Mouse (Mus musculus): Measurements from ENCODE around the gene Sh3rf1. TPM values are rescaled to one million over a fixed set of nuclear protein-coding genes. Genes with fewer than 3 reads are reported as not detected.

Gene Sh3rf1
- polyA plus RNA-seq, 1 experiment from 2014 or later = 8.4 TPM

DNA sequence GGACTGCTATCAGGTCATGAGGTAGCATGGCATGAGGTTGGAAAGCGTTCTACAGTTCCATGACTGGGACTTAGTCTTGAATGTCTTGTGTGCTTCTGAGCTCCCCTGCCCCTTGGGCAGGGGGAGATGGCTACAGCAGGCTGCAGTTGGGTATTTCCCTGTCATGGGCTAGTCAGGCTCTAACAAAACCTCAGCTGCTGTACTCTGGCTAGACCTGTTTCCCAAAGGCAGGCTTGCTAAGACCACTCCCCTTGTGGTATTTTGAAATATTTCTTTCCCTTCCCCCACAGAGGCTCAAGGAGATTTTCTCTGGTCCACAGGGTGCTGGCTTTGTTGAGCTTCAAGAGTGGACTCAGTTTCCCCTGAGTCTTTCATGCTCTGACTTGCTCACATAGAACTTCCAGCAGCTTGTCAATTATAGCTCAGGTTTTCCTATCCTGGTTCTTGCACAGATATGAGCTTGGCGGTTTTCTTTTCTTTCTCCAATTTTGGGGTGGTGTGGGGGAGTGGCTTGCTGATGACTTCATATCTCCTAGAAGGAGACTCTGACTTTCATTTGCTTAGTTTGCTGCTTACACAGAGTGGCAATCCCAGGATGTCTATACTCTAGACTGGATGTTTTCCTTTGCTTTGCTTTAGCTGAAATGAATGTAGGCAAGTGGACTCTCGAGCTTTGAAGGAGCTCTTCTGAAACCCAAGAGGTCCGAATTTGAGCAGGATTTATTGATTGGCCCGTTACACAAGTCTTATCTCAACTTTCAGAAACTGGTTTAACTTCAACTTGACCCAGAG, 20.4 kb upstream of the Sh3rf1 start:
- DNase-seq (ENCODE audit: low spot score) = no peak
- Histone ChIP-seq H3K27ac (no peak overlapping the region), H3K4me3 (no peak overlapping the region), H3K9me3 (no peaks in the 10 kb centered on the region), H3K36me3 (no peaks in the 10 kb centered on the region), H3K4me1 (0 out of 2 replicates have a peak, but pooled peaks cover 6% of the 10 kb centered on the region), H3K27me3 (ENCODE audit: insufficient read depth, poor library complexity, severe bottlenecking) (no peaks in the 10 kb centered on the region)
- 69% methylated on average over 5 of the region's 5 CpGs for WGBS

DNA sequence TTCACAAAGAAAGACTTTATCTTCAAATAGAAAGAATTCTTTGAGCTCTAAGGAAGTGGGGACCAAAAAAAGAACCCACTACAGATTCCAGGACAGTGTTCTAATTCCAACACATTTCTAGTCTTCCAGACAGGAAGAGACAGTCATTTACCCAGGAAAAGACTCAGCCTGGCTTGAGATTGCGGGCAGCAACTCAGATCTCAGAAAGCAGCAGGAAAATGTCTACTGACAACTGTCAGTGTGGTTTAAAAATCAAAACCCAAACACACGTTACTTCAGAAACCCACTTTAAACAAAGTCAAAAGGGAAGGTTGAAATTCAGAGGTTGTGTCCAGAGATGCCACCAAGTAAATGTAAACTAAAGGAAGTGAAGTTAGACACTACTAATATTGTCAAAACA, 16.8 kb upstream of the Sh3rf1 start:
- no peak overlapping the region for H3K4me3 ChIP-seq
- H3K36me3 ChIP-seq = no peaks in the 10 kb centered on the region
- H3K27me3 ChIP-seq (ENCODE audit: insufficient read depth, poor library complexity, severe bottlenecking) = no peaks in the 10 kb centered on the region
- 37% methylated on average over 2 of the region's 2 CpGs for WGBS
- H3K9me3 ChIP-seq = no peaks in the 10 kb centered on the region
- DNase-seq (ENCODE audit: low spot score) = no peak
- H3K4me1 ChIP-seq = no peaks in the 10 kb centered on the region
- no peak overlapping the region for H3K27ac ChIP-seq

DNA sequence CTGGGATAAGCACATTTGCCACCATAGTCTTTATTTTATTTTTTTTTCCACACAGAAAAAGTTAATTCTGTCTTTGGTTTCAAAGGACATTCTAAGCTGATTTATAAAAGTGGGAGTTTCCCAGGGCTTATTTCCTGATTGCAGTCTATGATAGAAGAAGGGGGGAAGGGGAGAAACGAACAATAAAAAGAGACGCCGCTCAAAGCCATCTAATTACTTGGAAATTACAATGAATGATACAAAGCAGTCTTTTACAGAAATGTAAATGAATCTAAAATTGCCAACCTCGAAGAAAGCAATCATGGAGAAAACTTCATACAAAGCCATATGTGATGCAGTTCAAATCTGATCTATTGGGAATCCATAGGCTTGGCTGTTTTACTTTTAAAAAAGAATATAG, 16.0 kb upstream of the Sh3rf1 start:
- WGBS = 86% methylated on average over 4 of the region's 4 CpGs
- H3K9me3 ChIP-seq = no peaks in the 10 kb centered on the region
- H3K36me3 ChIP-seq = no peaks in the 10 kb centered on the region
- no peaks in the 10 kb centered on the region for H3K4me1 ChIP-seq
- H3K27ac ChIP-seq = no peak overlapping the region
- DNase-seq (ENCODE audit: low spot score) = no peak
- H3K4me3 ChIP-seq = no peak overlapping the region
- H3K27me3 ChIP-seq (ENCODE audit: insufficient read depth, poor library complexity, severe bottlenecking) = no peaks in the 10 kb centered on the region

DNA sequence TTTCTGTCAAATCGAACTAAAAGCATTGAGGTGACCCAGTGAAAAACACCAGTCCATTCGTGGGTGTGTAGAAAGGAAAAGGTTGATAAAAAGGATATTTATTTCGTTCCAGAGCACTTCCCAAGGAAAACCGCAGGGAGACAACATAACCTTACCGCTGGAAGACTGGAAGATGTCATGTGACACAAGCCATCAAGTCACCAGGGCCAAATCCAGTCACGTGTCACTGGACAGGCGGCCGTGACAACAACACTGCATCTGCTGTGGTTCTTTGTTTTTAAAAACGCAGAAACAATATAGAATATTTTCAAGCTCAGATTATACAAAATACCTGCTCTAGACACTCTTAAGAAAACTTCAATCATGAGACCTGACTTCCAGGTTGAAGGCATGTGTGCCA, 15.0 kb upstream of the Sh3rf1 start:
- Histone ChIP-seq H3K27ac (no peak overlapping the region), H3K4me3 (no peak overlapping the region), H3K27me3 (ENCODE audit: insufficient read depth, poor library complexity, severe bottlenecking) (no peaks in the 10 kb centered on the region), H3K4me1 (no peaks in the 10 kb centered on the region), H3K9me3 (no peaks in the 10 kb centered on the region), H3K36me3 (no peaks in the 10 kb centered on the region)
- DNase-seq (ENCODE audit: low spot score) = no peak
- WGBS = 71% methylated on average over 9 of the region's 9 CpGs

DNA sequence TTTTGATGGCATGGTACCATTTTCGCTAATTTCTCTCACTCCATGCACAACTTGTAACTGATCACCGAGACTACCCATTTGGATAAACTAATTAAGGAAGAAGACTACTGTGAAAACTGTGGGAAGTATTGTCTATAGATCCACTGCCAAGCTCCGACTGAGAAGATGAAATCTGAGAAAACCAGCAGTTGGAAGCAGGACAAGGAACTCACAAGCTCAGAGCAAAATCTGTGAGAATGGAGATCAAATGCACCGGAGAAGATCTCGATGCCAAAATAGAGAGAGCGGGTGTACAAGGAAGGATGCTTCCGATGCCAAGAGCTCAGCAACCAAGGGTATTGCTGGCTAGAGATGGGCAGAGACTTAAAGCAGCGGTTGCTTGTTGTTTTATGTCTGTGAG, 12.8 kb upstream of the Sh3rf1 start:
- no peak overlapping the region for H3K27ac ChIP-seq
- DNase-seq (ENCODE audit: low spot score) = no peak
- H3K9me3 ChIP-seq = no peaks in the 10 kb centered on the region
- H3K4me3 ChIP-seq = no peak overlapping the region
- H3K4me1 ChIP-seq = no peaks in the 10 kb centered on the region
- no peaks in the 10 kb centered on the region for H3K27me3 ChIP-seq (ENCODE audit: insufficient read depth, poor library complexity, severe bottlenecking)
- 85% methylated on average over 8 of the region's 8 CpGs for WGBS
- no peaks in the 10 kb centered on the region for H3K36me3 ChIP-seq

DNA sequence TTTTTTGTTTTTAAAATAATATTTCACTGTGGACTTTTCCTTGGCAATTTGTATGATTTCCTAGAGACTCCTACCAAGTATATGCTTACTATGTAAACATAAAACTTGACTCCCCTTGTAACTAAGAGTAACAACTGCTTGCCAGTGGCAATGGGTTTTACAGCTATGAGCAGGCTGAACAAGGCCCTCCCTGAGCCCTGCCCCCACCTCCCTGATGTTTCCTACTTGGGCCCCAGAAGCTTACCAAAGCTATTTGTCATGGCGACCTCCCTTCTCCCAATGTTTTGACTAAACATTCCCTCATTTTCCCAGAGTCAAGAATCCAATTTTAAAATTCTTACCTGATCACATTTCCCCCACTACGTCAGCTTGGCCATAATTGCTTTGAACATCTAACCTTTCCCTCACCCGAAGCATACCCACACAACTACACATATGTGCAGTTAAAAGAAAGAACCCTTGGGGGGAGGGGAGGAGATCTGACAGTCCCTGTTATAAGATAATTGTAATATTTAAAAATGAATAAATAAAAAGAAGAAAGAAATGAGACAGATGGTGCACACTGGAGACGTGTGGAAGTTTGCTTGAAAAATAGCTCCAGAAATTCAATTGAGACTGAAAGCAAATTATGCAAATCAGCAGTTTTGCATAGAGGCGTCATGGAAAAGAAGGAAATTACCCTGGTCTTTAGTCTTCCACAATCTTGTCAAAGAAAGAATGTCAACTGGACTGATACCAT, 8.4 kb upstream of the Sh3rf1 start:
- WGBS = 72% methylated on average over 5 of the region's 5 CpGs

DNA sequence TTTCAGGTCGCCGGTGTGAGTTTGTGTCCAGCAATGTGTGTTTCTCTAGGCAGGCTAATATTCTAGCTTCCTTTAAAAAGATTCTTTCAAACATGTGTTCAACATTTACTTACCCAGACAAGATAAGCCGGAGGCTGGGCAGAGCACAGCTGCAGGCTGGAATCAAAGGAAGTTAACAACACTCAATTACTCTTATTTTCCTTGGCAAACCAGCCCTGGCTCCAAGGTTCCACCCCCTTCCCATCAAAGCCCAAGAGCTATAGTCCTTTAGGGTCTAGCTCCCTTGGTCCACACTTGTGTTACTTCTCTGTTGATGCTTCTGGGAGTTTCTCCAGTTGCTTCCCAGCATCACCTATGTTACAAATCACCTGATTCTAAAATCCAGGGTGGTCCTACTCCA, 6.7 kb upstream of the Sh3rf1 start:
- 64% methylated on average over 3 of the region's 3 CpGs for WGBS
- H3K36me3 ChIP-seq = no peaks in the 10 kb centered on the region
- no peak overlapping the region for H3K4me3 ChIP-seq
- no peak overlapping the region for H3K27ac ChIP-seq
- H3K4me1 ChIP-seq = peaks cover 8% of the 10 kb centered on the region
- peak; percentile 71 for DNase-seq (ENCODE audit: low spot score)
- no peaks in the 10 kb centered on the region for H3K27me3 ChIP-seq (ENCODE audit: insufficient read depth, poor library complexity, severe bottlenecking)
- H3K9me3 ChIP-seq = no peaks in the 10 kb centered on the region

More for the DNA sequence above, 8.4 kb upstream of the Sh3rf1 start:
- no peaks in the 10 kb centered on the region for H3K27me3 ChIP-seq (ENCODE audit: insufficient read depth, poor library complexity, severe bottlenecking)
- no peak overlapping the region for H3K27ac ChIP-seq
- H3K9me3 ChIP-seq = no peaks in the 10 kb centered on the region
- H3K4me1 ChIP-seq = peaks cover 8% of the 10 kb centered on the region
- no peak overlapping the region for H3K4me3 ChIP-seq
- H3K36me3 ChIP-seq = no peaks in the 10 kb centered on the region
- no peak for DNase-seq (ENCODE audit: low spot score)

DNA sequence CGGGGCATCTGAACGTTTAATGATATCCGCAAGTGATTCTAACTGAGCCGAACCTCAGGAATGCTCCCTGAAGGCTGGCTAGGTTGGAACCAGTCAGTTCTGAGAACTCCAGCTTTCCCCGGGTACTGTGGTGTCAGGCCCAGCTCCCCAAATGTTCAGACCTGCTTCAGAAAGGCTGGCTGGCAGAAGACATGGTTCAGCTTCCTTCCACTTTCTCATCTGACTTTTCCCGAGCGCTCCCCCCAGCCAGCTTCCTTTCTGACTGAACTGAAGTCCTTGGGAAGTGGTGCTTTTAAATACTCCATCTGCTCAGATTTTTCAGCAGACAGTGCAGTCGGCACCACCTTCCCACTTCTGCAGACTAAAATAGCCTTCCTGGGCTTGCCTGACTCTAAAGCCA, 6.2 kb upstream of the Sh3rf1 start:
- H3K36me3 ChIP-seq = no peaks in the 10 kb centered on the region
- H3K27me3 ChIP-seq (ENCODE audit: insufficient read depth, poor library complexity, severe bottlenecking) = no peaks in the 10 kb centered on the region
- WGBS = 66% methylated on average over 8 of the region's 8 CpGs
- H3K27ac ChIP-seq = no peak overlapping the region
- H3K4me3 ChIP-seq = no peak overlapping the region
- peak; percentile 73 for DNase-seq (ENCODE audit: low spot score)
- no peaks in the 10 kb centered on the region for H3K9me3 ChIP-seq
- peaks cover 8% of the 10 kb centered on the region for H3K4me1 ChIP-seq

DNA sequence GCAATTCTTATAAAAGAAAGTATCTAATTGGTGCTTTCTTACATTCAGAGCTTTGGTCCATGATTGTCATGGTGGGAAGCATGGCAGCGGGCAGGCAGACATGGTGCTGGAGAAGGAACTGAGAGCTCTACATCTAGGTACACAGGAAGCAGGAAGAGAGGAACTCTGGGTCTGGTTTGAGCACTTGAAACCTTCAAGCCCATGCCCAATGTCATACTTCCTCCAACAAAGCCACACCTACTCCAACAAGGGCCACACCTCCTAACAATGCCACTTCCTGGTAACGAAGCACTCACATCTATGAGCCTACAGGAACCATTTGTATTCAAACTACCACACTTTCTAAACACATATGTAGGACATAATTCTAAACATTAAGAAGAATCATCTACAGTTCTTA, 5.2 kb upstream of the Sh3rf1 start:
- no peak for DNase-seq (ENCODE audit: low spot score)
- Histone ChIP-seq H3K36me3 (no peaks in the 10 kb centered on the region), H3K9me3 (no peaks in the 10 kb centered on the region), H3K27me3 (ENCODE audit: insufficient read depth, poor library complexity, severe bottlenecking) (no peaks in the 10 kb centered on the region), H3K27ac (no peak overlapping the region), H3K4me1 (peaks cover 8% of the 10 kb centered on the region), H3K4me3 (no peak overlapping the region)
- WGBS = 91% methylated on average over 2 of the region's 2 CpGs

DNA sequence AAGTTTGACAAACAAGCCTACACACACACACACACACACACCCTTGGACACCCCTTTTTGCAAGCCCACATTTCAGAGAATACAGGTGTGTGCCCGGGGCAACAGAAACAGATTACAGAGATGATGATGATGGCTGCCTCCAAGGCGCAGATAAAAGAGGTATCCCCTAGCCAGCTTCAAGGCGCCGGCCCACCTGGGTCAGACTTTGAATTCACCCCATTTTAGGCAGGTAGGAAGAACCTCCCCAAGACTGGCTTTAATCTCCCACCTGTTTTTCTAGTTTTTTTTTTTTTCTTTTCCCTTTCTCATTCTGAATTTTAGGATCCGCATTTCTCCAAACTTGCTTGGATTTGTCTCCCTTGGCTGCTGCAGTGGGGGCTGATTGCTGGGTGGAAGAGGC, 389 bp upstream of the Sh3rf1 start:
- H3K36me3 ChIP-seq = no peaks in the 10 kb centered on the region
- peak overlapping the region; percentile 90 for H3K4me3 ChIP-seq
- 18% methylated on average over 5 of the region's 5 CpGs for WGBS
- H3K9me3 ChIP-seq = no peaks in the 10 kb centered on the region
- H3K4me1 ChIP-seq = peaks cover 22% of the 10 kb centered on the region
- peak overlapping the region; percentile 96 for H3K27ac ChIP-seq
- H3K27me3 ChIP-seq (ENCODE audit: insufficient read depth, poor library complexity, severe bottlenecking) = peaks cover 10% of the 10 kb centered on the region; the same call in 1 of the 2 replicates
- DNase-seq (ENCODE audit: low spot score) = peak; percentile 47

DNA sequence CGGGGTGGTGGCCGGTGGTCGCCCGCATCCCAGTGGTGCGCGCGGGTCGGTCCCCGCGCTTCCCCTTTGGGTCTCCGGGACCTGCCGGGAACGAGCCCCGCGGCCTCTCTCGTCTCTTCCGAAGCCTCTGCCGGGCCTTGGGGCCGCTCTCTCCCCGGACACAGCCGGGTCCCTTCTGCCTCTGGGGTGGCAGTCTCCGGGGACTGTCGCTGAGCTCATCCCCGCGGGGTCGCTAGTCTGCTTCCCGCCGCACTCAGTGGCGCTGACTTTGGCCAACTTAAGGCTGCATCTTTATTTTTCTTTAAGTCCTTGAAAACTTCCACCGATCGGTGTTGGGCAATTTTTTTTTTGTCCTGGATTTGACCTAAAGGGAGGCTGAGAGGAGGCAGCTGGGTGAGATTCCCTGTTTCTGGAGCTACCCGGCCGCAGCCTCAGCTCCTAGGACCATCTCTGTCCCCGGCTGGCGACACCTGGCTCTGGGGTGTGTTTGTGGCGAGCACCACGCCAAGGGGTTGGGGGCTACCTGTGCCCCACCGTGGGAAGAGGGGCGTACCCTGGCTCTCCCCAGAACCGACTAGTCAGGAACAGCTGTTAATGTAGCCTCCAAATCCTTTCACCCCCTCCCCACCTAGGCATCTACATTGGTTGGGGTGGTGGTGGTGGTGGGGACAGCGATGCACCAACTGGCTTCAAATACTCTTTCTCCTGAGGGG, 864 bp downstream of the Sh3rf1 start:
- peak; percentile 77 for DNase-seq (ENCODE audit: low spot score)
- Histone ChIP-seq H3K4me1 (peaks cover 24% of the 10 kb centered on the region), H3K27me3 (ENCODE audit: insufficient read depth, poor library complexity, severe bottlenecking) (peaks cover 10% of the 10 kb centered on the region; the same call in 1 of the 2 replicates), H3K9me3 (no peaks in the 10 kb centered on the region), H3K4me3 (peak overlapping the region; percentile 90), H3K27ac (peak overlapping the region; percentile 96), H3K36me3 (no peaks in the 10 kb centered on the region)
- under 1% methylated on average over 41 of the region's 41 CpGs for WGBS

DNA sequence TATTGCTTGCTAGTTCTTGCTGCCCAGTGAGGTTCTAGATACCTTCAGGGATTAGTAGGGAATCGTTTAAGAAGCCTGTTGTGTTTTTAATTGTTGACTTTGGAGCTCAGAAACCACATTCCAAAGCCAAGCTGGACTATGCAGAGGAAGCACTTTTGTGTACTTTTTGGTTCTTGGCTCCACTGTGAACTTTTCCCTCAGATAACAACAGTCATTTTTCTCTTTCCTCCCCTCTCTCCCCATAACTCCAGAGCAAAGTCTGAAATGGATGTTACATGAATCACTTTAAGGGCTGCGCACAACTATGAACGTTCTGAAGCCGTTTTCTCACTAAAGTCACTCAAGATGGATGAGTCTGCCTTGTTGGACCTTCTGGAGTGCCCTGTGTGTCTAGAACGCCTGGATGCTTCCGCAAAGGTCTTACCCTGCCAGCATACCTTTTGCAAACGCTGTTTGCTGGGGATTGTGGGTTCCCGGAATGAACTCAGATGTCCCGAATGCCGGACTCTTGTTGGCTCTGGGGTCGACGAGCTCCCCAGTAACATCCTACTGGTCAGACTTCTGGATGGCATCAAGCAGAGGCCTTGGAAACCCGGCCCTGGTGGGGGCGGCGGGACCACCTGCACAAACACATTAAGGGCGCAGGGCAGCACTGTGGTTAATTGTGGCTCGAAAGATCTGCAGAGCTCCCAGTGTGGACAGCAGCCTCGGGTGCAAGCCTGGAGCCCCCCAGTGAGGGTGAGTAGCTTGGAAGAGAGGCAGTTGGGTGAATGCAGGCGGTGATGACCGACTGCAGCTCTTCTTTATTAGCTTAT, 2.1 kb downstream of the Sh3rf1 start:
- Histone ChIP-seq H3K36me3 (peaks cover 5% of the 10 kb centered on the region; the same call in 1 of the 2 replicates), H3K9me3 (no peaks in the 10 kb centered on the region), H3K4me1 (peaks cover 28% of the 10 kb centered on the region), H3K27ac (no peak overlapping the region), H3K4me3 (peak overlapping the region; percentile 90), H3K27me3 (ENCODE audit: insufficient read depth, poor library complexity, severe bottlenecking) (peaks cover 13% of the 10 kb centered on the region; the same call in 1 of the 2 replicates)
- 56% methylated on average over 20 of the region's 20 CpGs for WGBS
- peak; percentile 75 for DNase-seq (ENCODE audit: low spot score)

Measured in heart, embryonic 10.5 days (tissue).